Mouse (Mus musculus): ENCODE data around the gene Tcf12. TPM values are rescaled to one million over a fixed set of nuclear protein-coding genes. Genes with fewer than 3 reads are reported as not detected.

The Tcf12 gene
- total RNA-seq, 2 experiments from 2014 or later = 36.2 to 105 TPM

GRCm38 (mm10) chr9:71986716-71987115 lies 125.0 kb downstream of the Tcf12 start:
- 0 out of 2 replicates have a peak, but pooled peaks have one; percentile 31 for ATAC-seq (replicated peaks; ENCODE audit: poor library complexity)

DNA sequence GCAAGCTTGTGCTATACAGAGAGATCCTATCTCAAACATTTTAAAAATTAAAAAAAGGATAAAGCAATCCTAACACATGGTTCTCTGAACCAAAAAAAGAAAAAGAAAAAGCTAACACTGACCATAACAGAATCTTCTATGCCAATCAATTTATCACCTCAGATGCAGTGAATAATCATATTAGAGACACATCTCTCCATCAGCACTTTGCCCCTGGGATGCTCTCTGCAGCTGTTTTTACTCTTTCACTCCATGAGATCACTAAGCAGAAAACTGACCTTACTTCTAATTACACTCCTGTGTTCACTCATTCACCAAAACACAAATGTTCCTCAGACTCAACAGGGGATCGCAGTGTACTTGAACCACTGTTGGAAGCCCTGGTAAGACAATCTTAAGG lies 128.8 kb downstream of the Tcf12 start:
- no peak for ATAC-seq (replicated peaks; ENCODE audit: poor library complexity)

GRCm38 (mm10) chr9:71981071-71981470 lies 130.6 kb downstream of the Tcf12 start:
- ATAC-seq (replicated peaks; ENCODE audit: poor library complexity) = no peak

- peak; percentile 44; the same call in 1 of the 2 replicates for ATAC-seq (replicated peaks; ENCODE audit: poor library complexity)
Observed at GRCm38 (mm10) chr9:71980579-71980978, 131.1 kb downstream of the Tcf12 start.

DNA sequence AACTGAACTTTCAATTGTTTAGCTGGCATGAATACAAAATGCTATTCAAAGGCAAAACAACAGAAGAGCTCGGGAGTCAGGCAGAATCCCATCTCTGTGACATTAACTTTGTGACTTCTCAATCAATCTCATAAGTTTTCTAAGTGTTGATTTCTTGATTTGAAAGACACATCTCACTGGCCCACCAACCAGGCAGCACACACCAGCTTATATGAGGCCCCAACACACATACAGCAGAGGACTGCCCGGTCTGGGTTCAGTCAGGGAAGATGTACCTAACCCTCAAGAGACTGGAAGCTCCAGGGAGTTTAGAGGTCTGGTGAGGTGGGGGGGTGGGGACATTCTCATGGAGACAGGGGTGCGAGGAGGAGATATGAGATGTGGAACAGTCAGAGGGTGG lies 132.8 kb downstream of the Tcf12 start:
- ATAC-seq (replicated peaks; ENCODE audit: poor library complexity) = no peak

DNA sequence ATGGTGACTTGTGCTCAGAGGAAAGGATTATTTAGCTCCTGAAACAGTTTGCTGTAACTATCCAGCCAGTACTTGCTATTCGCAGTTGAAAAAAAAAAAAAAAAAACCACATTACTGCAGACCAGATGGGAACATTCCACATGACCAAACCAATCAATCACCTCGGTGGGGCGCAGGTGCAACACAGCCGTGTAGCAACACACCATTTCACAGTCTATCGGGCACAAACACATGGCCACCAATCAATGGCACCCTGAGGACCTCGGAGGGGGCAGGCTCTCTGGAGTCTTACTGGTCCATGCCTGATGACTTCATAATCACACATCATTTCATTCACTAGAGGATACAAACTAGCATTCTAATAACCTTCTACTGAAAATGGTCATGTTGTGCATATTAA lies 135.6 kb downstream of the Tcf12 start:
- ATAC-seq (replicated peaks; ENCODE audit: poor library complexity) = peak; percentile 96

GRCm38 (mm10) chr9:71975141-71975540 lies 136.5 kb downstream of the Tcf12 start:
- ATAC-seq (replicated peaks; ENCODE audit: poor library complexity) = no peak

DNA sequence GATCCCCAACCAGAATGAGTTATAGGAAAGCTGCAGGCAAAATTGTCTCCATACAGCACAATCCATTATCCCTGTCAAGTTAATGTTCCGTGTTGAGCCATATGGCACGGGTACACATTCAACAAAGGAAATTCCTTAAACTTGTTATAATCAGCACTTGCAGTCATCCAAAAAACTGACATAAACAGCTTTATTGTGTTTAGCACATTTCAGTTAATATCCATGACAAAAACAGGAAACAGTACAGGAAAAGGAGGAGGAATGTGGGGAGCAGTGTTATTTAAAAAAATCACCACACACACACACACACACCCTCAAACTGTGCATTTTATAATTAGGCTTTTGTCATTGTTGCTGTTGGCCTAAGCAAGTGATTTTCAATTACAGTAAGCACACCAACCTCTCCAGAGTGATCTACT lies 137.1 kb downstream of the Tcf12 start:
- no peak for ATAC-seq (replicated peaks; ENCODE audit: poor library complexity)

GRCm38 (mm10) chr9:71964039-71964438 lies 147.6 kb downstream of the Tcf12 start:
- peak; percentile 74 for ATAC-seq (replicated peaks; ENCODE audit: poor library complexity)

GRCm38 (mm10) chr9:71960026-71960396 lies 151.7 kb downstream of the Tcf12 start:
- no peak for ATAC-seq (replicated peaks; ENCODE audit: poor library complexity)

- ATAC-seq (replicated peaks; ENCODE audit: poor library complexity) = no peak
Observed at GRCm38 (mm10) chr9:71959259-71960025, 152.2 kb downstream of the Tcf12 start.

- ATAC-seq (replicated peaks; ENCODE audit: poor library complexity) = no peak
Observed at GRCm38 (mm10) chr9:71953217-71953616, 158.5 kb downstream of the Tcf12 start.

- peak; percentile 65 for ATAC-seq (replicated peaks; ENCODE audit: poor library complexity)
Observed at GRCm38 (mm10) chr9:71952621-71953076, 159.0 kb downstream of the Tcf12 start.

DNA sequence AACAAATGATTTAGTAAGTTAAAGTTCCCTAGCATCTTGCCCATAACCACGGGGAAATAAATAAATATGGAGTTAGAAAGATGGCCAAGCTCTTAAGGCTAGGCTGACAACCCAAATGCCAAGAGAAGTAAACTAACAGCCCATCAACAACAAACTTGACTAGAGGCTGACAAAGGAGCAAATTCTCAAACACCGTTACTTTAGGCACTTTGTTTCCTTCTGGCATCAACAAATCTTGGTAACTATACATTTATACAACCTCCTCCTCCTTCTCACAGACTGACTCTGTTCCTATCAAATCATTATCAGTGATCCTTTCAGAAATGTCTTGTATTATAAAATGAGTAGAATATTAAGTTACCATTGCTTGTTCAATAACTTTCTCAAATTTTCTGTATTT lies 159.7 kb downstream of the Tcf12 start:
- ATAC-seq (replicated peaks; ENCODE audit: poor library complexity) = no peak

GRCm38 (mm10) chr9:71951341-71951740 lies 160.3 kb downstream of the Tcf12 start:
- ATAC-seq (replicated peaks; ENCODE audit: poor library complexity) = peak; percentile 91

- peak; percentile 34 for ATAC-seq (replicated peaks; ENCODE audit: poor library complexity)
Observed at GRCm38 (mm10) chr9:71944801-71945200, 166.9 kb downstream of the Tcf12 start.

- ATAC-seq (replicated peaks; ENCODE audit: poor library complexity) = no peak
Observed at GRCm38 (mm10) chr9:71942424-71942823, 169.2 kb downstream of the Tcf12 start.

- ATAC-seq (replicated peaks; ENCODE audit: poor library complexity) = no peak
Observed at GRCm38 (mm10) chr9:71940016-71940415, 171.7 kb downstream of the Tcf12 start.

- ATAC-seq (replicated peaks; ENCODE audit: poor library complexity) = no peak
Observed at GRCm38 (mm10) chr9:71936199-71936598, 175.5 kb downstream of the Tcf12 start.

- ATAC-seq (replicated peaks; ENCODE audit: poor library complexity) = no peak
Observed at GRCm38 (mm10) chr9:71934833-71935232, 176.8 kb downstream of the Tcf12 start.

- no peak for ATAC-seq (replicated peaks; ENCODE audit: poor library complexity)
Observed at GRCm38 (mm10) chr9:71931965-71932364, 179.7 kb downstream of the Tcf12 start.

DNA sequence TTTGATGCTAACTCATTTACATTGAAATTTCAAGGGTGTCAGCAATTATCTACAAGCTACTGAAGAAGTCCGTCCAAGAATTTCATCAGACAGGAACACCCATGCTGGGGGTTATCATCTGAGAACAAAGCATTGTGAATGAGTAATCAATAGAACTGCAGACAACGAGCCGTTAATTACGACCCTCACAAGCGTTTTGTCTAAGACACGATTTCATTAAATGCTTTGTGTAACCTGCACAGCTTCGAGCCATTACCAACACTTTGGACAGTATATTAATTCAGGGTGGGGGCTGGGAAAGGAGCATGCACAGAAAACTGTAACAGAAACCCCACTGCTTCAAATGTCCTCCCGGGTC lies 180.3 kb downstream of the Tcf12 start:
- peak; percentile 52 for ATAC-seq (replicated peaks; ENCODE audit: poor library complexity)
